Mouse (Mus musculus): ENCODE measurements around the gene Tmem38b. TPM values are rescaled to one million over a fixed set of nuclear protein-coding genes. Genes with fewer than 3 reads are reported as not detected.
"Not testable (repeated sequence)": the region's sequence is repeated elsewhere in the genome, so short reads cannot be mapped to it uniquely, and the experiment has no call there.

Tmem38b gene
- polyA plus RNA-seq, 1 experiment: 12.5 TPM

- DNase-seq: no peak
- Histone ChIP-seq H3K4me1 (ENCODE audit: control insufficient read depth, insufficient read depth, low read length) (no peaks in the 10 kb centered on the region), H3K4me3 (ENCODE audit: insufficient read depth, low read depth, low read length) (no peak overlapping the region), H3K27me3 (replicated peaks; ENCODE audit: control insufficient read depth, insufficient read depth, low read length) (no peaks in the 10 kb centered on the region), H3K27ac (ENCODE audit: insufficient read depth, low read depth, low read length) (no peak overlapping the region), H3K36me3 (ENCODE audit: control insufficient read depth, insufficient read depth, low read length) (no peaks in the 10 kb centered on the region)
- WGBS: 94% methylated on average over 5 of the region's 5 CpGs
- TF ChIP-seq CTCF (conservative IDR thresholded peaks at IDR 0.05; ENCODE audit: insufficient read depth, insufficient read length, low read depth, low read length): no peak
- TF ChIP-seq POLR2A (IDR thresholded peaks at IDR 0.05; ENCODE audit: low read depth, low read length): no peak
These were observed 31.4 kb upstream of the Tmem38b start for GRCm38 (mm10) chr4:53794257-53794966.

GRCm38 (mm10) chr4:53795086-53795485 is 30.8 kb upstream of the Tmem38b start:
- H3K4me3 ChIP-seq (ENCODE audit: insufficient read depth, low read depth, low read length): no peak overlapping the region
- H3K27me3 ChIP-seq (replicated peaks; ENCODE audit: control insufficient read depth, insufficient read depth, low read length): no peaks in the 10 kb centered on the region
- H3K36me3 ChIP-seq (ENCODE audit: control insufficient read depth, insufficient read depth, low read length): no peaks in the 10 kb centered on the region
- 77% methylated on average over 2 of the region's 2 CpGs for WGBS
- H3K4me1 ChIP-seq (ENCODE audit: control insufficient read depth, insufficient read depth, low read length): no peaks in the 10 kb centered on the region
- TF ChIP-seq POLR2A (IDR thresholded peaks at IDR 0.05; ENCODE audit: low read depth, low read length): no peak
- no peak for TF ChIP-seq CTCF (conservative IDR thresholded peaks at IDR 0.05; ENCODE audit: insufficient read depth, insufficient read length, low read depth, low read length)
- H3K27ac ChIP-seq (ENCODE audit: insufficient read depth, low read depth, low read length): no peak overlapping the region
- DNase-seq: no peak

DNA sequence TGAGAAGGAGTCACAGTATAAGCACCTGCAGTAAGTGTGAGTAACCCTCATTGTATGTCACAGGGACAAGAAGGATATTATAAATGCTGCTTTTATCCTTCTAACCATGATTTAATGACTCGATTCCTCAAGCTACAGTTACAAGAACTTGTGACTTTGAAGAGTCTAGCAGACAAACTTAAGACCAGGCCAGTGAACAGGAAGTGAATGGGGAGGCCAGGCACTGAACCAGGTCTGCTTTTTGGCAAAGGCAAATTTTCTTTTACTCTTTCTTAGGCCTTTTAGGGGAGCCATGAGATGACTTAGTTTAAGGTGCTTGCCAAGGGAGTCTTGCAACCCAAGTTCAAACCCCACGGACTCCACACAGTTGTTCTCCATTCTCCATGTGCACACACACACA is 30.1 kb upstream of the Tmem38b start:
- Histone ChIP-seq H3K36me3 (ENCODE audit: control insufficient read depth, insufficient read depth, low read length) (no peaks in the 10 kb centered on the region), H3K27me3 (replicated peaks; ENCODE audit: control insufficient read depth, insufficient read depth, low read length) (no peaks in the 10 kb centered on the region), H3K4me3 (ENCODE audit: insufficient read depth, low read depth, low read length) (no peak overlapping the region), H3K4me1 (ENCODE audit: control insufficient read depth, insufficient read depth, low read length) (no peaks in the 10 kb centered on the region), H3K27ac (ENCODE audit: insufficient read depth, low read depth, low read length) (no peak overlapping the region)
- TF ChIP-seq POLR2A (IDR thresholded peaks at IDR 0.05; ENCODE audit: low read depth, low read length) (no peak), CTCF (conservative IDR thresholded peaks at IDR 0.05; ENCODE audit: insufficient read depth, insufficient read length, low read depth, low read length) (no peak)
- 82% methylated on average over 2 of the region's 2 CpGs for WGBS
- no peak for DNase-seq

DNA sequence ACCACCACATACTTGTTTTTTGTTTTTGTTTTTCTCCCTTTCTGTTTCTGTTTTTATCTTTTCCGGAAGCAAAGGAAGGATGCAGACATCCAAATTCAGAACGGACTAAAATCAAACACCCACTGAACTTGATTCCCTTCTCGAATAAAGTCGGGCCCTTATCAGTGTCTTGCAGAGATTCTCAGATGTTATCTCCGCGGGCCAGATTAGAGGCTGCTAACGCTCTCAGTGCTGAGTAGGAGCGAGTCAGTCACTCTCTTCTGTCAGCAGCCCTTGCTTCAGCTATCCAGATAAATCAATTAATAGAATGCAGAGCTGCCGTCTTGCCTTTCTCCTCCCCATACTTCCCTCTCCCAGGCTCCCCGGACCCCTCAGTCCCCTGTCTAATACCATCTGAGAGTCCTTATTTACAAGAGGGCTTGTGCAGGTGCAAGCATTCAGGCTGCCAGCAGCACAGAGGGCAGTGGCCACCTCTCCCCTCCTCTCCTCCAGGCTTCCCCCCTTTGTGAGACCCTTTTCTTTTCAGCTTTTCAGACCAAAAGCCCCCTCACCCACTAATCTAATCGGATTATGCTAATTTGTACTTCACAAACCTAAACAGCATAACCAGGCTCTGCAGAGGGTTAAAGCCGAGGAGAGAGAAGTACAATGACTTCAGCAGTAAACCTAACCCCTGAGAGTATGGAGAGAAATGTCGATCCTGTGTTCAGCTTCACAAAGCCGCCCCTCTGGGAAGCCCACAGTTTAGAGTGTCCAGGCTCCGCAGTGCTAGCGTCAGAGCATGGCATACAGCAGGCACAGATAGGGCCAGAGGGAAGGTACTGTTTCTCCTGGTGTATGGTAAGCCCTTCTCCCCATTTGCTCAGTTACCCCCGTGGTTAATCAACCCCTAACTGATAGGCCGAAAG is 28.7 kb upstream of the Tmem38b start:
- WGBS: 43% methylated on average over 18 of the region's 18 CpGs
- Histone ChIP-seq H3K36me3 (ENCODE audit: control insufficient read depth, insufficient read depth, low read length) (no peaks in the 10 kb centered on the region), H3K27me3 (replicated peaks; ENCODE audit: control insufficient read depth, insufficient read depth, low read length) (no peaks in the 10 kb centered on the region), H3K27ac (ENCODE audit: insufficient read depth, low read depth, low read length) (no peak overlapping the region), H3K4me1 (ENCODE audit: control insufficient read depth, insufficient read depth, low read length) (no peaks in the 10 kb centered on the region), H3K4me3 (ENCODE audit: insufficient read depth, low read depth, low read length) (no peak overlapping the region)
- TF ChIP-seq CTCF (conservative IDR thresholded peaks at IDR 0.05; ENCODE audit: insufficient read depth, insufficient read length, low read depth, low read length) (no peak), POLR2A (IDR thresholded peaks at IDR 0.05; ENCODE audit: low read depth, low read length) (no peak)
- DNase-seq: no peak

DNA sequence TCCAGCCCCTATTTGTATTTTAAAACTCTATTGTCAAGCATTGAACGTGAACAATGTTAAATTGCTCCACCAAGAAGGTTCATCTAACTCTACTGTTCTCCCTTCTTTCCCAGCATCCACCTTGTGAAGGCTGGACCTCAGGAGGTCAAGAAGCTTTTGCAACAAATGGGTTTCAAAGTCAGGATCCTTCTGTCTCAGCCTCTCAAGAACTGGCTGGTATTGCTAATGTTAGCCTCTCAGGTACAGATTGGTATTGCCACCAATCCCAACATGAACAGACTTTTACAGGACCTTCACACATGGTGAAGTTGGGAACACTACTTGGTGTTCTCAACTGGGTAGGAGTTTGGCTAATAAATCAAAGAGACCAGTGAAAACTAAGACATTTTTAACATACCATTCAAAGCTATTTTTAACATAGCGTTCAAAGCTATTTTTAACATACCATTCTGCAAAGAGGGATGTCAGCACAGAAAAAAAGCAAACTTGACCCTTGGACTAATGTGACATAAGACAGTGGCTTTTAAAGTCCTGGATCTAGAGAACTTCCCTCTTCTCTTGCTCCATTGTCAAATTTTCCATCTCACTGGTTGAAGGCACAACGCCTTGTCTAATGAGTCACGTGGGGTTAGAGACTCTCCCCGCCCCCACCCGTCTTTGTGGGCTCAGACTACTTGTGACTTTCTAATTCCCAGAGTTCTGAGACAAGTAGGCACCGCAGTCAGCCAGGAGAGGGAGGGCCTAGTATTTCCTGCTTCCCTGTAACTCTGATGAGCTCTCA is 26.8 kb upstream of the Tmem38b start:
- peak; percentile 20 for DNase-seq

GRCm38 (mm10) chr4:53799753-53800152 is 26.1 kb upstream of the Tmem38b start:
- Histone ChIP-seq H3K36me3 (ENCODE audit: control insufficient read depth, insufficient read depth, low read length) (no peaks in the 10 kb centered on the region), H3K4me1 (ENCODE audit: control insufficient read depth, insufficient read depth, low read length) (no peaks in the 10 kb centered on the region), H3K4me3 (ENCODE audit: insufficient read depth, low read depth, low read length) (no peak overlapping the region), H3K27ac (ENCODE audit: insufficient read depth, low read depth, low read length) (peak overlapping the region; percentile 15; the same call in 1 of the 2 replicates), H3K27me3 (replicated peaks; ENCODE audit: control insufficient read depth, insufficient read depth, low read length) (no peaks in the 10 kb centered on the region)
- 56% methylated on average over 1 of the region's 1 CpGs for WGBS
- TF ChIP-seq CTCF (conservative IDR thresholded peaks at IDR 0.05; ENCODE audit: insufficient read depth, insufficient read length, low read depth, low read length) (no peak), POLR2A (IDR thresholded peaks at IDR 0.05; ENCODE audit: low read depth, low read length) (no peak)
- no peak for DNase-seq

More for the DNA sequence above, 26.8 kb upstream of the Tmem38b start:
- 37% methylated on average over 7 of the region's 7 CpGs for WGBS
- Histone ChIP-seq H3K27me3 (replicated peaks; ENCODE audit: control insufficient read depth, insufficient read depth, low read length) (no peaks in the 10 kb centered on the region), H3K4me1 (ENCODE audit: control insufficient read depth, insufficient read depth, low read length) (no peaks in the 10 kb centered on the region), H3K36me3 (ENCODE audit: control insufficient read depth, insufficient read depth, low read length) (no peaks in the 10 kb centered on the region), H3K4me3 (ENCODE audit: insufficient read depth, low read depth, low read length) (no peak overlapping the region), H3K27ac (ENCODE audit: insufficient read depth, low read depth, low read length) (peak overlapping the region; percentile 35; the same call in 1 of the 2 replicates)
- TF ChIP-seq POLR2A (IDR thresholded peaks at IDR 0.05; ENCODE audit: low read depth, low read length): no peak
- no peak for TF ChIP-seq CTCF (conservative IDR thresholded peaks at IDR 0.05; ENCODE audit: insufficient read depth, insufficient read length, low read depth, low read length)

GRCm38 (mm10) chr4:53803674-53804073 is 22.2 kb upstream of the Tmem38b start:
- H3K4me1 ChIP-seq (ENCODE audit: control insufficient read depth, insufficient read depth, low read length); H3K4me3 ChIP-seq (ENCODE audit: insufficient read depth, low read depth, low read length); H3K27me3 ChIP-seq (replicated peaks; ENCODE audit: control insufficient read depth, insufficient read depth, low read length); H3K36me3 ChIP-seq (ENCODE audit: control insufficient read depth, insufficient read depth, low read length); H3K27ac ChIP-seq (ENCODE audit: insufficient read depth, low read depth, low read length); DNase-seq: not testable (repeated sequence)
- 95% methylated on average over 8 of the region's 8 CpGs for WGBS

- 74% methylated on average over 6 of the region's 6 CpGs for WGBS
These were observed 19.4 kb upstream of the Tmem38b start for GRCm38 (mm10) chr4:53806428-53806827.

More at GRCm38 (mm10) chr4:53806428-53806827, 19.4 kb upstream of the Tmem38b start:
- DNase-seq: peak; percentile 16
- H3K4me3 ChIP-seq (ENCODE audit: insufficient read depth, low read depth, low read length); H3K27ac ChIP-seq (ENCODE audit: insufficient read depth, low read depth, low read length); H3K27me3 ChIP-seq (replicated peaks; ENCODE audit: control insufficient read depth, insufficient read depth, low read length); H3K36me3 ChIP-seq (ENCODE audit: control insufficient read depth, insufficient read depth, low read length); H3K4me1 ChIP-seq (ENCODE audit: control insufficient read depth, insufficient read depth, low read length): not testable (repeated sequence)

Data from kidney, adult 2 months (tissue).